ENCODE assay signal across 11 mouse cellular contexts in the genomic region with DNA sequence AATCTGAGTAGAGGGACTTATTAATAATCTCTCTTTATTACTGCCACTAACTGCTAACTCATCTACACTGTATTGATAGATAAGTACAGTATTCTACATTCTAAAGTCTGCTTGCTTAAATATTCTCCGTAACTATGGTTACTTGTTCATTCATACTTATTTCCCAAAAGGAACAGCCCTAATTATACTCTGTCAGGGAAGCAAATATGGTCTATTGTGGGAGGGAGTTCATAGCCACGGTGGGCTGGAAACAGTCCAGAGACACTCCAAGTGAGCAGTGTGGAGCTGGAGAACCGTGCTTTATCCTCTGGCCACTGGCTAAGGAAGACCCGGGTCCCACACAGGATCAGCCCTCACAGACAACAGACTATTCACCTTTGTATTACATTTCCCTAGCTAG. TPM values are rescaled to one million over a fixed set of nuclear protein-coding genes. Genes with fewer than 3 reads are reported as not detected.
DNase-seq lines count a peak whose midpoint lies in the region; ATAC-seq lines count a peak whose summit lies in the region.
"Had no signal": no experiment of that assay in that cellular context is flagged by ENCODE, and none has a peak within 500 bp of the region (broad histone marks: within the 10 kb centered on the region; RNA-seq: fewer than 3 reads in every experiment).

No protein-coding gene starts in this region.

- H3K4me3 ChIP-seq in embryonic facial prominence, embryonic 13.5 days = no peak overlapping the region
- H3K4me3 ChIP-seq in embryonic facial prominence, embryonic 10.5 days = no peak overlapping the region
- no peak overlapping the region for H3K4me3 ChIP-seq in kidney, embryonic 15.5 days (replicated peaks)
- no peak overlapping the region for H3K4me3 ChIP-seq in midbrain, embryonic 16.5 days (ENCODE audit: low read depth, low read length)
- H3K4me3 ChIP-seq in midbrain, embryonic 11.5 days (ENCODE audit: low read depth, low read length) = no peak overlapping the region

- ATAC-seq in embryonic facial prominence, embryonic 13.5 days (ENCODE audit: insufficient number of reproducible peaks, insufficient read depth, low FRiP score, low TSS enrichment, low read depth) = no peak
- no peak for ATAC-seq in kidney, embryonic 15.5 days (replicated peaks; ENCODE audit: low FRiP score)
- ATAC-seq in midbrain, embryonic 16.5 days = 0 out of 2 replicates have a peak, but pooled peaks have one; percentile 62
- ATAC-seq in midbrain, embryonic 11.5 days (ENCODE audit: low FRiP score) = no peak
- peak; percentile 27 for ATAC-seq in megakaryocyte progenitor cell, adult 5-6 weeks (replicated peaks; ENCODE audit: poor library complexity)

- DNase-seq in embryonic facial prominence, embryonic 10.5 days (ENCODE audit: low spot score) = no peak
- no peak for DNase-seq in kidney, postnatal 4 days
- no peak for DNase-seq in midbrain, embryonic 11.5 days (ENCODE audit: low spot score, missing footprints)
- no peak for DNase-seq in urinary bladder, postnatal 25 days (ENCODE audit: low spot score)
- DNase-seq: cerebellum, adult 18-20 months; gastrocnemius, postnatal 25 days had no signal

- peaks cover 40% of the 10 kb centered on the region for H3K36me3 ChIP-seq in embryonic facial prominence, embryonic 13.5 days
- H3K36me3 ChIP-seq in embryonic facial prominence, embryonic 10.5 days (replicated peaks) = peaks cover 27% of the 10 kb centered on the region
- peaks cover 54% of the 10 kb centered on the region for H3K36me3 ChIP-seq in kidney, embryonic 15.5 days
- H3K36me3 ChIP-seq in midbrain, embryonic 16.5 days (ENCODE audit: control insufficient read depth, insufficient read depth, low read length) = peaks cover 31% of the 10 kb centered on the region
- peaks cover 2% of the 10 kb centered on the region; the same call in 1 of the 2 replicates for H3K36me3 ChIP-seq in midbrain, embryonic 11.5 days (ENCODE audit: control insufficient read depth, insufficient read depth, low read length)

- H3K4me2 ChIP-seq in embryonic facial prominence, embryonic 13.5 days = no peak overlapping the region
- H3K4me2 ChIP-seq in kidney, embryonic 15.5 days = no peak overlapping the region
- no peak overlapping the region for H3K4me2 ChIP-seq in midbrain, embryonic 16.5 days (ENCODE audit: low read length)
- H3K4me2 ChIP-seq in midbrain, embryonic 11.5 days = no peak overlapping the region

- no peaks in the 10 kb centered on the region for H3K27me3 ChIP-seq in embryonic facial prominence, embryonic 13.5 days
- no peaks in the 10 kb centered on the region for H3K27me3 ChIP-seq in embryonic facial prominence, embryonic 10.5 days (replicated peaks; ENCODE audit: low read depth, poor library complexity, severe bottlenecking)
- no peaks in the 10 kb centered on the region for H3K27me3 ChIP-seq in kidney, embryonic 15.5 days
- no peaks in the 10 kb centered on the region for H3K27me3 ChIP-seq in midbrain, embryonic 16.5 days (ENCODE audit: control insufficient read depth, insufficient read depth, low read depth, low read length)
- H3K27me3 ChIP-seq in midbrain, embryonic 11.5 days (ENCODE audit: control insufficient read depth, insufficient read depth, low read length) = no peaks in the 10 kb centered on the region

- H3K9me3 ChIP-seq in embryonic facial prominence, embryonic 13.5 days = no peaks in the 10 kb centered on the region
- no peaks in the 10 kb centered on the region for H3K9me3 ChIP-seq in embryonic facial prominence, embryonic 10.5 days
- H3K9me3 ChIP-seq in kidney, embryonic 15.5 days (replicated peaks) = no peaks in the 10 kb centered on the region
- no peaks in the 10 kb centered on the region for H3K9me3 ChIP-seq in midbrain, embryonic 16.5 days (replicated peaks; ENCODE audit: control insufficient read depth, low read length, poor library complexity, severe bottlenecking)
- H3K9me3 ChIP-seq in midbrain, embryonic 11.5 days (ENCODE audit: control insufficient read depth, low read length) = no peaks in the 10 kb centered on the region

- H3K9ac ChIP-seq in embryonic facial prominence, embryonic 13.5 days = no peak overlapping the region
- no peak overlapping the region for H3K9ac ChIP-seq in kidney, embryonic 15.5 days
- no peak overlapping the region for H3K9ac ChIP-seq in midbrain, embryonic 16.5 days (ENCODE audit: low read depth, low read length)
- H3K9ac ChIP-seq in midbrain, embryonic 11.5 days (ENCODE audit: low read length) = no peak overlapping the region
- H3K9ac ChIP-seq: liver, embryonic 14.5 days had no signal

- WGBS in embryonic facial prominence, embryonic 13.5 days = 61% methylated on average over 4 of the region's 4 CpGs
- 81% methylated on average over 4 of the region's 4 CpGs for WGBS in embryonic facial prominence, embryonic 10.5 days
- WGBS in kidney, embryonic 15.5 days = 54% methylated on average over 4 of the region's 4 CpGs
- 43% methylated on average over 4 of the region's 4 CpGs for WGBS in midbrain, embryonic 16.5 days
- WGBS in midbrain, embryonic 11.5 days = 91% methylated on average over 4 of the region's 4 CpGs

- peaks cover 11% of the 10 kb centered on the region; the same call in 1 of the 2 replicates for H3K4me1 ChIP-seq in embryonic facial prominence, embryonic 13.5 days
- 0 out of 2 replicates have a peak, but pooled peaks cover 3% of the 10 kb centered on the region for H3K4me1 ChIP-seq in embryonic facial prominence, embryonic 10.5 days
- peaks cover 3% of the 10 kb centered on the region; the same call in 1 of the 2 replicates for H3K4me1 ChIP-seq in kidney, embryonic 15.5 days
- no peaks in the 10 kb centered on the region; the same call in 1 of the 2 replicates for H3K4me1 ChIP-seq in midbrain, embryonic 16.5 days (ENCODE audit: control insufficient read depth, insufficient read depth, low read length)
- no peaks in the 10 kb centered on the region for H3K4me1 ChIP-seq in midbrain, embryonic 11.5 days (ENCODE audit: control insufficient read depth, insufficient read depth, low read length)

- 0 out of 2 replicates have a peak overlapping the region, but pooled peaks have one; percentile 65 for H3K27ac ChIP-seq in embryonic facial prominence, embryonic 13.5 days
- H3K27ac ChIP-seq in embryonic facial prominence, embryonic 10.5 days (replicated peaks) = no peak overlapping the region
- peak overlapping the region; percentile 48; the same call in 1 of the 2 replicates for H3K27ac ChIP-seq in kidney, embryonic 15.5 days
- no peak overlapping the region; the same call in 1 of the 2 replicates for H3K27ac ChIP-seq in midbrain, embryonic 16.5 days (ENCODE audit: low read length)
- no peak overlapping the region for H3K27ac ChIP-seq in midbrain, embryonic 11.5 days (ENCODE audit: low read depth, low read length)
- H3K27ac ChIP-seq: liver, embryonic 14.5 days had no signal

RNA-seq across cellular contexts. Expression of gene Ap1s3, which starts 38.9 kb away (rescaled TPM):
- polyA plus RNA-seq in embryonic facial prominence, embryonic 13.5 days (2015; fragmentation: Nextera tagmentation; extraction: Ambion mirVana) = 0.51 and 1.3 TPM in 2 replicates
- polyA plus RNA-seq in embryonic facial prominence, embryonic 10.5 days (2016; fragmentation: Nextera tagmentation; extraction: Ambion mirVana) = 0.24 and 0.41 TPM in 2 replicates
- 1.1 and 1.3 TPM in 2 replicates for polyA plus RNA-seq in kidney, embryonic 15.5 days (2015; fragmentation: Nextera tagmentation; extraction: Ambion mirVana)
- 0.16 TPM in 1 of 2 replicates, not detected in the other for polyA plus RNA-seq in midbrain, embryonic 16.5 days (2015; fragmentation: Nextera tagmentation; extraction: Ambion mirVana)
- 0.04 and 0.06 TPM in 2 replicates for polyA plus RNA-seq in midbrain, embryonic 11.5 days (2014; fragmentation: Nextera tagmentation; extraction: Ambion mirVana)
- 16.8 and 19.7 TPM in 2 replicates for total RNA-seq in megakaryocyte progenitor cell, adult 5-6 weeks (2015)
- 2.5 and 4.6 TPM in 2 replicates for total RNA-seq in megakaryocyte progenitor cell, adult 5-6 weeks (2017)
- total RNA-seq: gastrocnemius, postnatal 25 days had no signal

Comparison
In these comparisons a context has a peak if more than half of its experiments do, and no peak if none do; other contexts are left out.
1. ATAC-seq: peak in midbrain, embryonic 16.5 days (single experiment) and megakaryocyte progenitor cell, adult 5-6 weeks (single experiment); none in embryonic facial prominence, embryonic 13.5 days (single experiment), kidney, embryonic 15.5 days (single experiment) and midbrain, embryonic 11.5 days (single experiment).
2. H3K27ac ChIP-seq: peak in embryonic facial prominence, embryonic 13.5 days (single experiment) and kidney, embryonic 15.5 days (single experiment); none in embryonic facial prominence, embryonic 10.5 days (single experiment), midbrain, embryonic 16.5 days (single experiment) and midbrain, embryonic 11.5 days (single experiment).